Mouse (Mus musculus) adrenal gland, postnatal 36 days (tissue): ENCODE results near the gene Map3k19. TPM values are rescaled to one million over a fixed set of nuclear protein-coding genes. Genes with fewer than 3 reads are reported as not detected.

Source experiments
- DNase-seq, 2 experiments: peaks; one replicate each; pipeline ENCODE4 v3.0.0; 2021; ENCODE audit warnings: mixed read lengths in 1 of 2
- long read RNA-seq, 2 experiments: library from polyadenylated mRNA; stranded (forward); transcript quantifications; one replicate each; pipeline ENCODE4 v2.0.0; 2021; ENCODE audit warnings: borderline sequencing depth in 2 of 2
- total RNA-seq, 2 experiments: library from RNA; stranded (reverse); gene quantifications; 2 replicates each; pipeline ENCODE4 v1.2.3; 2021

The Map3k19 gene
- under 1 TPM; 0.13 to 0.33 TPM for total RNA-seq
- long read RNA-seq, experiment 1, partial matches to known transcripts, result 0 of 1 reads
- long read RNA-seq, experiment 1, other reads (novel, unspliced or antisense), result 1 of 1 reads
- long read RNA-seq, experiment 2, result 0 reads

GRCm38 (mm10) chr1:127854486-127855222 is at the start of gene Map3k19:
Gene Map3k19 (minus strand): TSS chr1:127855031.
- DNase-seq, result peak in 1 of 2 experiments; percentile 27

GRCm38 (mm10) chr1:127899401-127899800 is 44.6 kb upstream of the Map3k19 start:
- DNase-seq, result no peak

GRCm38 (mm10) chr1:127869276-127869675 is 14.4 kb upstream of the Map3k19 start:
- DNase-seq, result no peak

- peak; percentile 92 to 95 for DNase-seq
Observed at GRCm38 (mm10) chr1:127868300-127869261, 13.8 kb upstream of the Map3k19 start, which contains the start of gene Rab3gap1. Gene Rab3gap1 (plus strand): TSS chr1:127868773.

GRCm38 (mm10) chr1:127863806-127864205 is 9.0 kb upstream of the Map3k19 start:
- DNase-seq, result no peak

GRCm38 (mm10) chr1:127861900-127862299 is 7.1 kb upstream of the Map3k19 start:
- no peak for DNase-seq

GRCm38 (mm10) chr1:127860492-127860891 is 5.7 kb upstream of the Map3k19 start:
- DNase-seq, result no peak

GRCm38 (mm10) chr1:127859799-127860400 is 5.1 kb upstream of the Map3k19 start:
- no peak for DNase-seq

GRCm38 (mm10) chr1:127858945-127859648 is 4.3 kb upstream of the Map3k19 start:
- DNase-seq, result no peak

- peak; percentile 51 for DNase-seq
Observed at GRCm38 (mm10) chr1:127850075-127850610, 4.7 kb downstream of the Map3k19 start.

- DNase-seq, result no peak
Observed at GRCm38 (mm10) chr1:127845472-127845871, 9.4 kb downstream of the Map3k19 start.

GRCm38 (mm10) chr1:127838602-127839001 is 16.2 kb downstream of the Map3k19 start:
- no peak for DNase-seq

- no peak for DNase-seq
Observed at GRCm38 (mm10) chr1:127836619-127837018, 18.2 kb downstream of the Map3k19 start.

- DNase-seq, result no peak
Observed at GRCm38 (mm10) chr1:127834202-127834601, 20.6 kb downstream of the Map3k19 start.

GRCm38 (mm10) chr1:127833714-127834113 is 21.1 kb downstream of the Map3k19 start:
- no peak for DNase-seq

GRCm38 (mm10) chr1:127830215-127830921 is 24.5 kb downstream of the Map3k19 start:
- no peak for DNase-seq

GRCm38 (mm10) chr1:127827325-127827724 is 27.5 kb downstream of the Map3k19 start:
- DNase-seq, result peak in 1 of 2 experiments; percentile 30

- DNase-seq, result no peak
Observed at GRCm38 (mm10) chr1:127816381-127816780, 38.5 kb downstream of the Map3k19 start.

GRCm38 (mm10) chr1:127812929-127813328 is 41.9 kb downstream of the Map3k19 start:
- no peak for DNase-seq

GRCm38 (mm10) chr1:127808671-127809070 is 46.2 kb downstream of the Map3k19 start:
- DNase-seq, result no peak

GRCm38 (mm10) chr1:127802916-127803315 is 51.9 kb downstream of the Map3k19 start:
- no peak for DNase-seq
